Mouse (Mus musculus): ENCODE data around the gene Taf8.

DNA sequence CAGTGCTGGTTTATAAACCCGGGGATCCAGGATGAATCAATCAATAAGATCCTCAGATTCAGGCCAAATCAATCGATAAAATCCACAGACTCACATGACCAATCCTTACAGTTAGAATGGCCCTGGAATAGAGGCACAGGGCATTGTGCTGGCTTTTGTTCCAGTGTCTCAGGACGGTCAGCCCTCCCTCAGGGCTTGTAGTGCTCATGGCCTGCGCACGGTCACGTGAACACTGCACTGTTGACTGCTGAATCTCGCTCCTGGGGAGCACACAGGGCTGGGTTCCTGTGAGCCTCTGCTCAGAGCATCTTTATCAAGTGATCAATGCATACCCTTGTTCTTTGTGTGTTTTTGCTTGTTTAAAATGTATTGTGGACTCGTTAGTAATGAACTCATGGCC, 26.8 kb upstream of the Taf8 start:
- TF ChIP-seq POLR2A (IDR thresholded peaks at IDR 0.05; ENCODE audit: low read depth, low read length), result no peak
- no peak for TF ChIP-seq CTCF (IDR thresholded peaks at IDR 0.05; ENCODE audit: extremely low read depth, insufficient read depth, insufficient read length, insufficient replicate concordance)

All from spleen, adult 2 months (tissue).